Mouse (Mus musculus): ENCODE data around the gene C8a.

C8a gene

GRCm38 (mm10) chr4:104842204-104842603 is 34.0 kb downstream of the C8a start:
- no peak for DNase-seq (ENCODE audit: low read depth, low spot score)

- DNase-seq (ENCODE audit: low read depth, low spot score): no peak
Observed at GRCm38 (mm10) chr4:104838342-104838741, 37.9 kb downstream of the C8a start.

- no peak for DNase-seq (ENCODE audit: low read depth, low spot score)
Observed at GRCm38 (mm10) chr4:104835096-104835495, 41.1 kb downstream of the C8a start.

DNA sequence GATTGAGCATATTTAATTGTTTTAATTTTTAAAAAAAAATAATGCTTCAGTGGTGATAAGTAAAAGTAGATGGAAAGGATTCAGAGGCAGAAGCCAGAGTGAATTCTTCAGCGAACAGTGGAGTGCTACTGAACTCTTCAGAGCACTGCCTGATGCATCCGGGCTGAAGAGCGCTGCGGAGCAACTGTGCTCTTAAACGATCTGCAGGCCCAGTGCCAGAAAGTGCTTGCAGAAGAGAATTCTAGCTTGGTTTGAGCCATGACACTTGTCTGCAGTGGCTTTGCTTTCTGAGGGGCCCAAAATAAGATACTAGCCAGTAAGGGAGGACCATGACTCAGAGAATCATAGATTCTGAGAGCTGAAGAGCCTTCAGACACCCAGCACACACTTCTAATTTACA is 47.3 kb downstream of the C8a start:
- DNase-seq (ENCODE audit: low read depth, low spot score): no peak

- DNase-seq (ENCODE audit: low read depth, low spot score): no peak
Observed at GRCm38 (mm10) chr4:104824381-104825077, 51.7 kb downstream of the C8a start.

GRCm38 (mm10) chr4:104823597-104824101 is 52.5 kb downstream of the C8a start:
- no peak for DNase-seq (ENCODE audit: low read depth, low spot score)

- DNase-seq (ENCODE audit: low read depth, low spot score): no peak
Observed at GRCm38 (mm10) chr4:104819891-104820290, 56.3 kb downstream of the C8a start.

- no peak for DNase-seq (ENCODE audit: low read depth, low spot score)
Observed at GRCm38 (mm10) chr4:104818986-104819385, 57.2 kb downstream of the C8a start.

DNA sequence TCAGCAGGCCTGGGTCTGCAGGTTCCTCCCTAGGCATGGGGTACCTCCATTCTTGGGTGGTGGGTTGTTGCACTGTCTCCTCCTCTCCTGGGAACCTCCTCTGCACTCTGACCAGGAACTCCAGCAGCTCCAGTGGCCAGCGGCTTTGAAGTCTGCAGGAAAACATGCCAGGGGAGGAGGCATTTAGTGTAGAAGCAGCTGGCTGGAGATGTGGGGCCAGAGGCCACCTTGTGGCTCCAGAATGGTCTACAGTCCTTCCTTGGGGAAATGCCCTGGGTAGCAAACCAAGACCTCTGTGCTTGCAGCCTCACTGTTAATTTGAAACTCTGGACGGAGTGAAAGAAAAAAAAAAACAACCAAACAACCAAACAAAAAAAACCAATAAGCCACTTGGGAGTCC is 58.7 kb downstream of the C8a start:
- no peak for DNase-seq (ENCODE audit: low read depth, low spot score)

DNA sequence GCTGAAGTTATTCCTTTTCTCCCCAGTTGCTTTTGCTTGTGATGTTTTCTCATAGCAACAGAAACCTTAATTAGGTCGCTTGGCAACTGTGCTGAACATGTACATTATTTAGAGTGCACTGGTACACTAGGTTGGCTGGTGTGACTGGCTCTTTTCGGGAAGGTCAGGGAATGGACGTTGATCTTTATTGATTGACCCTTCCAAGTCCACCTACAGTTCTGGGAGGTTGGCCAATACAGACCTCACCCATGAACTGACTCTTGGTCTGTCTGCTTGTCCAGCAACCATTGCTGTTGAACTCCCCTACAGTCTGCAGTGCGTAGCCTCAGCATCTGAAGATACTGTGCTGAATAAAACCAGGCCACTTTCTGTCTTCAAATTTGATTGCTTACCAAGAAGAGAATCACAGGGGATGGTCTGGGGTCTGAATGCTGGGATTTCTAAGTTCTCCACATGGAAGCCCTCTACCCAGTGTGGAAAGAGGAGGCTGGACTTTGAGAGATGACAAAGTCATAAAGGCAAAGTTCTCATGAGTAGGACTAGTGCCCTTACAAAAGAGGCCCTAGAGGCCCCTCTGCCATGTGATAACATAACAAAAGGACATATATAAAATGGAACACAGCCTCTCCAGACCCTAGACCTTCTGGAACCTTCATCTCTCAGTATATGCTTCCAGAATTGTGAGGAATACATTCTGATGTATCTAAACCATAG is 59.5 kb downstream of the C8a start:
- no peak for DNase-seq (ENCODE audit: low read depth, low spot score)

- no peak for DNase-seq (ENCODE audit: low read depth, low spot score)
Observed at GRCm38 (mm10) chr4:104813617-104814016, 62.6 kb downstream of the C8a start.

- no peak for DNase-seq (ENCODE audit: low read depth, low spot score)
Observed at GRCm38 (mm10) chr4:104810710-104811286, 65.4 kb downstream of the C8a start.

DNA sequence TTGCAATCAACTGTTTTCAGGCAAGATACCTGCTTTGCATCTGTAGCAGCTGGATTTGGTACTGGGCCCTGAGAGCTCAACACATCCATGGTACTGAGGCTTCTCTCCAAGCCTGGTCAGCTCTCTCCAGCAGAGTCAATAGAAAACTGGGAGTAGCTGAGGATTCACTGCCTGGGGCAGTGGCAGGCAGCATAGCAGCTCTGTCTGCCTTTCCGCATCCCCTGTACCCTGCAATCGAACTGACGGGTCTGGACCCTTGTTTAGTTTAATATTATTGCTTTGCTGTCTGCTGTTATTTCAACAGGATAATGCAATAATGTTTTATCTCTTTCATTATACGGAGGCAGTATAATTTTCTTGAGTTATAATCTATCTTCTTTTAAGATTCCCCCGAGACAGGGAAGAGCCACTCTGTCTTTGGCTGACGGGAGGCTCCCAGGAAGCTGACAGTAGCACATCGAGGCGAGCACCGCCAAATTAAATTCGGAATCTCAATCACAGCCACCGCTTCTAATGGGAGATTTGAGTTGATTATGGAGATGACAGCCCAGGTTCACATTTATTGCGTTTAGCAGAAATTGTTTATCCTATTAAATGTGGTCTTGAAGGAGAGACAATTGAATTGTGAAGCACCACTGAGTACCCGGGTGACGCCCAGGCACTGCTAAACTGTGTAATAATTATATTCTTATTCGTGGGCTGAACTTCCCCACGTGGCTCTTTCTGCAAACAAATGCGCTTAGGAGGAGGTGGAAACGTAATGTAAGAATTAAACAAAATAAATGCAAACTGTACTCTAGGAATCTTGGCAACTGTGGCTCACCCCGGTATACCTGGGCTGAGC is 70.6 kb downstream of the C8a start:
- DNase-seq (ENCODE audit: low read depth, low spot score): no peak

DNA sequence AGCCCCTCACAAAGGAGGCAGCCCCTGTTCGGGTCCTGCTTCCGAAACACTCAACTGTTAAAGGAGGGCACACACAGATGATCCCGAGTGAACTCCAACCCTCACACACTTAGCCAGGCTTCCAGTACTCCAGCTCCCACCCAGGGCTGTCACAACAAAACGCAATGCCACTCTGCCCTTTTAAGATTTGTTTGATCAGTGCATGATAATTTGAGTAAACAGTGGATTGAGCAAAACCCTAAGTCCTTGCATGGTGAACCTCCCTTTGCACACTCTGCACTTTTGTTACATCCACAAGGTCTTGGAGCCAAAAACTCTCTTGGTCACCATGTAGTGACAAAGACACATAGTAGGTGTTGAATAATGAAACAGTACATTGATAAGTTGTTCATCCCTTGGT is 72.1 kb downstream of the C8a start:
- no peak for DNase-seq (ENCODE audit: low read depth, low spot score)

DNA sequence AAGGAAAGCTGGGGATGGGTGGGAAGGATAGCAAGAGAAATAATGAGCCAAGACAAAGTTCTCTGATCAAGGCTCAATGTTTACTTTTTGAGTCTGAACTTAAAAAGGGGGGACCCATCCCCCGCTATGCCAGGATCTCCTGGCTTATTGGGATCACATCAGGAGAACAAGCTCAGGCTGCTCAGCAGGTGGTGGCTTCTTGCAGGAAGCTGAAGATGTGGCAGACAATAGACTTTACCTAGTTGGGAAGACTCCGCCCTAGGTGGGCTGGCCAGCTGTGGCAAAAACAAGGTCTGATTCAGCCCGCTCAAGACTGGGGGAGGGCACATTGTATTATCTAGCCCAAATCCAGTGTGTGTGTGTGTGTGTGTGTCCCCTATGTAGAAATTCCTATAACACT is 74.6 kb downstream of the C8a start:
- no peak for DNase-seq (ENCODE audit: low read depth, low spot score)

- no peak for DNase-seq (ENCODE audit: low read depth, low spot score)
Observed at GRCm38 (mm10) chr4:104798951-104799350, 77.2 kb downstream of the C8a start.

- no peak for DNase-seq (ENCODE audit: low read depth, low spot score)
Observed at GRCm38 (mm10) chr4:104792111-104792510, 84.1 kb downstream of the C8a start.

GRCm38 (mm10) chr4:104782346-104782745 is 93.9 kb downstream of the C8a start:
- no peak for DNase-seq (ENCODE audit: low read depth, low spot score)

DNA sequence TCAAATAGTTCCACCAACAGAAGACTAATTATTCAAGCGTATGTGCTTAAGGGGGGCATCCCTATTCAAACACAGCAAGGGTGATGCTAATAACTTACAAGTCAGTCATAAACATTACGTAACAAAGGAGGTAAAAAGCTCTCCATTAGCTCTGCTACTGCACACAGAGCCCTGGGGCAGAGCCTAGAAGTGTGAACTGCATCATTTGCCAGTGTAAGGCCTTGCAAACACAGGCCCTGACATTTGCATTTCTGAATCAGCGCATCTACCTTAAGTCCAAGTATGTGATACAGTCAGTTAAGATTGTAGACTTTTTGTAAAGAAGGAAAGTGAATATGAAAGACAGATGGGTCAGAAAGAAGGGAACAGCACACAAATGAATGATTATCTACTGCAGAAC is 94.8 kb downstream of the C8a start:
- no peak for DNase-seq (ENCODE audit: low read depth, low spot score)

DNA sequence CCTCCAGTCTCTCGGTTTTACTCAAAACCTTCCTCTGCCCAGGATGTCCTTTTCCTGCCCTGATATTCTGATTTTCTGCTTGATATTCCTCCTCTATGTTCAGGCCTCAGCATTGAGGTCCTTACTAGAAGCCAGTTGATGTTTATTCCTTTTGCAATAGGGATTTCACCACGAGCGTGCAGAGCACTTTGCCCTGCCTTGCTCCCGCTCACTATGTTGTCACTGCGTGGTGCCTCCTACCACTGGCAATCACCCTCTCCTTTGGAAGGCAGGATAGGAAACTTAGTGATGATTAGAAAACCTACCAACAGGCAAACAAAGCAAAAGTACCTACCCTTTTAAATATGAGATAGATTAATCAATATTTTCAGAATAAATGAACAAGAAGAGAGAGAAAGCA is 96.7 kb downstream of the C8a start:
- no peak for DNase-seq (ENCODE audit: low read depth, low spot score)

DNA sequence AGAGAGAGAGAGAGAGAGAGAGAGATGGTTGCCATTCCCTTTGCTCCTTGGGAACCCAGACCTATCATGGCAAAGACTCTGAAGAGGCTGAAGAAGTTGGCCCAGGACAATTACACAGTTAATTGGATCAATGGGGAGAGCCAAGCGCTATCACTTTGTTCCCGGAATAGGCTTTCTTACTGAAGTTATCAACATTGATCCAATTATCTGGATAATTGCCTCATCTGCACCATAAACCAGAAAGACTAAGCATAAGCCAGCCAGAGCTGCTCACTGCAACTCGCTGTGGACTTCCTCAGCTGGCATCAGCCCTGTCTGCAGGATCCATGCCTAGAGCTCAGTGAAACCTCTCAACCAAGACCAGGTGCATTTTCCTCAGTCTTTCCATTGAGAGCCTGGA is 100.6 kb downstream of the C8a start:
- DNase-seq (ENCODE audit: low read depth, low spot score): no peak

DNA sequence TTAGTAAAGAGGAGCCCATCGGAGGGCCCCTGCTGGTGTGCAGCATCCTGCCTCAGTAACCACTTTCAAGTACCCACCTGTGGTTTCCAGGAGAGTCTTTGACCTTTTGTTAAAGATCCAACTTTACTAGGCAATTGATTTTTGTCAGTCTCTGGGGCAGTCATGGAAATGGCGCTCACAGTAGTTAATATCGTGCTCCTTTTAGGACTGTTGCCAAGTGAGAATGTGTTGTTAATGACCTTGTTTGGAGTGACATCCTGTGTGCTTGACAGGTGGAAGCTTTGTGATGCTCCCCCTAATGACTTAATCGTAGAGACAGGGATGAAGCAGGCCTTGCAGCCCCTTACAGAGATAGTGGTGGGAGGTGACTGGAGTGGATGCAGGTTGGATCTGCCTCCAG is 105.9 kb downstream of the C8a start:
- DNase-seq (ENCODE audit: low read depth, low spot score): no peak
